Mouse (Mus musculus): ENCODE results near the gene Lctl. TPM values are rescaled to one million over a fixed set of nuclear protein-coding genes. Genes with fewer than 3 reads are reported as not detected.

The Lctl gene
- not detected for polyA plus RNA-seq (2015; fragmentation: Illumina TruSeq; extraction: RNeasy Lipid Tissue Mini Kit (QIAGEN cat#74804); ENCODE audit: insufficient read depth, low read depth, low replicate concordance)

DNA sequence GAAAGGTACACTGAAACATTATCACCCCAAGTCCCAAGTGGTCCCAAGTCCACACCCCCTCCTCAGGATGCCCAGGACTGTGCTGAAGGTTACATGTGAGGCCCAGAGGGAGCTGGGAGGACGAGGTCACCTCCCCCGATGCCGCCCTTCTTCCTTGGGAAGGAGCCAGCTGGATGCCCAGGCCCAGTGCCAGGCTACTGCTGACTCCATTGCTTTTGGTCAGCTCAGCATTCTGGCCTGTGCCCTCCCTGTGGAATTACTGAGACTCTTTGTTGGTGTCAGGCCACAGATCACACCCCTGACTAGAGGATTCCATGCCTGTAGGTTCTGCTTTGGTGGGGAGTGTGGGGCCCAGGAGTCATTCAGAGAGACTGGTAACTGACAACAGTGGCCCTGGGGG lies at the start of gene Lctl:
Gene Lctl, plus strand, starts transcription at position 272 of the 400 bp plus-strand sequence.

GRCm38 (mm10) chr9:64172816-64173665 lies 56.1 kb downstream of the Lctl start, which contains the start of the genes Zwilch and Rpl4:
TSS of gene Zwilch (minus strand) at chr9:64173104.
TSS of gene Rpl4 (plus strand) at chr9:64173375.

GRCm38 (mm10) chr9:64178974-64179646 lies 62.2 kb downstream of the Lctl start, which contains the start of gene Snapc5:
TSS of gene Snapc5 (plus strand) at chr9:64179274.

Other genes with a start within 250 kb of the Lctl start
- gene Smad6, start 95.1 kb upstream of the Lctl start, polyA plus RNA-seq (2015; fragmentation: Illumina TruSeq; extraction: RNeasy Lipid Tissue Mini Kit (QIAGEN cat#74804); ENCODE audit: insufficient read depth, low read depth, low replicate concordance), result 4.9 TPM
- not detected for gene Zwilch, start 56.0 kb downstream of the Lctl start, polyA plus RNA-seq (2015; fragmentation: Illumina TruSeq; extraction: RNeasy Lipid Tissue Mini Kit (QIAGEN cat#74804); ENCODE audit: insufficient read depth, low read depth, low replicate concordance)
- 399 TPM for gene Rpl4, start 56.2 kb downstream of the Lctl start, polyA plus RNA-seq (2015; fragmentation: Illumina TruSeq; extraction: RNeasy Lipid Tissue Mini Kit (QIAGEN cat#74804); ENCODE audit: insufficient read depth, low read depth, low replicate concordance)
- gene Snapc5, start 62.1 kb downstream of the Lctl start, polyA plus RNA-seq (2015; fragmentation: Illumina TruSeq; extraction: RNeasy Lipid Tissue Mini Kit (QIAGEN cat#74804); ENCODE audit: insufficient read depth, low read depth, low replicate concordance), result 10.0 TPM
- not detected for gene Uchl4, start 118.1 kb downstream of the Lctl start, polyA plus RNA-seq (2015; fragmentation: Illumina TruSeq; extraction: RNeasy Lipid Tissue Mini Kit (QIAGEN cat#74804); ENCODE audit: insufficient read depth, low read depth, low replicate concordance)
- 10.1 TPM for gene Map2k1, start 136.5 kb downstream of the Lctl start, polyA plus RNA-seq (2015; fragmentation: Illumina TruSeq; extraction: RNeasy Lipid Tissue Mini Kit (QIAGEN cat#74804); ENCODE audit: insufficient read depth, low read depth, low replicate concordance)
- 7.3 TPM for gene Tipin, start 164.4 kb downstream of the Lctl start, polyA plus RNA-seq (2015; fragmentation: Illumina TruSeq; extraction: RNeasy Lipid Tissue Mini Kit (QIAGEN cat#74804); ENCODE audit: insufficient read depth, low read depth, low replicate concordance)
- 2.8 TPM for gene Dis3l, start 224.1 kb downstream of the Lctl start, polyA plus RNA-seq (2015; fragmentation: Illumina TruSeq; extraction: RNeasy Lipid Tissue Mini Kit (QIAGEN cat#74804); ENCODE audit: insufficient read depth, low read depth, low replicate concordance)

Data from pancreas, adult 10 weeks (tissue).